Mouse (Mus musculus) limb, embryonic 11.5 days (tissue): ENCODE data around the gene Parg. TPM values are rescaled to one million over a fixed set of nuclear protein-coding genes. Genes with fewer than 3 reads are reported as not detected.

Source experiments
- ATAC-seq: fragments of 200-750 bp; cut with Nextera tagmentation; 2 replicates; pipeline ENCODE4 v1.8.0; 2017; ENCODE audit warnings: low read depth; ENCODE audit not compliant: insufficient number of reproducible peaks, low FRiP score, low TSS enrichment
- DNase-seq: peaks from one replicate; pipeline ENCODE4 v3.0.0-alpha.2; 2015; ENCODE audit warnings: low spot score
- H3K27ac ChIP-seq: fragments of 300-500 bp; sonication (generic); replicated peaks from 2 replicates; pipeline ENCODE4 v1.5.1; 2014; ENCODE audit warnings: low read depth, mild to moderate bottlenecking, low read length
- H3K27me3 ChIP-seq: fragments of 300-500 bp; sonication (generic); 2 replicates; pipeline ENCODE4 v1.6.1; 2014; ENCODE audit warnings: mild to moderate bottlenecking, low read length, mixed read lengths; ENCODE audit not compliant: control insufficient read depth, insufficient read depth
- H3K36me3 ChIP-seq: fragments of 300-500 bp; sonication (generic); 2 replicates; pipeline ENCODE4 v1.6.1; 2014; ENCODE audit warnings: mild to moderate bottlenecking, low read length, moderate library complexity, mixed read lengths; ENCODE audit not compliant: control insufficient read depth, insufficient read depth
- H3K4me1 ChIP-seq: fragments of 300-500 bp; sonication (generic); 2 replicates; pipeline ENCODE4 v1.6.1; 2014; ENCODE audit warnings: low read length, mixed read lengths; ENCODE audit not compliant: control insufficient read depth, insufficient read depth
- H3K4me2 ChIP-seq: fragments of 300-500 bp; sonication (generic); 2 replicates; pipeline ENCODE4 v1.6.1; 2014; ENCODE audit warnings: low read depth, mild to moderate bottlenecking, moderate library complexity; ENCODE audit not compliant: severe bottlenecking
- H3K4me3 ChIP-seq: fragments of 300-500 bp; sonication (generic); 2 replicates; pipeline ENCODE4 v1.5.1; 2014; ENCODE audit warnings: low read depth, low read length
- H3K9ac ChIP-seq: fragments of 300-500 bp; sonication (generic); 2 replicates; pipeline ENCODE4 v1.6.1; 2014; ENCODE audit warnings: mild to moderate bottlenecking, low read length
- H3K9me3 ChIP-seq: fragments of 300-500 bp; sonication (generic); 2 replicates; pipeline ENCODE4 v1.6.1; 2016; ENCODE audit warnings: low read length; ENCODE audit not compliant: control insufficient read depth
- WGBS: fragments of 180-500 bp; shearing (Covaris S2); extraction: QIAGEN DNeasy Blood & Tissue Kit; methylation state at CpG from one replicate; pipeline ENCODE4 v1.1.7; 2014; 5-methylcytosine and 5-hydroxymethylcytosine counted together
- polyA plus RNA-seq: library from polyadenylated mRNA; unstranded; fragments of >200 nt; fragmentation: Nextera tagmentation; extraction: Ambion mirVana; gene quantifications from 2 replicates; pipeline ENCODE4 v1.2.1, GENCODE M21; 2014

The Parg gene
- polyA plus RNA-seq, 1 experiment from 2014 or later = 62.4 TPM

DNA sequence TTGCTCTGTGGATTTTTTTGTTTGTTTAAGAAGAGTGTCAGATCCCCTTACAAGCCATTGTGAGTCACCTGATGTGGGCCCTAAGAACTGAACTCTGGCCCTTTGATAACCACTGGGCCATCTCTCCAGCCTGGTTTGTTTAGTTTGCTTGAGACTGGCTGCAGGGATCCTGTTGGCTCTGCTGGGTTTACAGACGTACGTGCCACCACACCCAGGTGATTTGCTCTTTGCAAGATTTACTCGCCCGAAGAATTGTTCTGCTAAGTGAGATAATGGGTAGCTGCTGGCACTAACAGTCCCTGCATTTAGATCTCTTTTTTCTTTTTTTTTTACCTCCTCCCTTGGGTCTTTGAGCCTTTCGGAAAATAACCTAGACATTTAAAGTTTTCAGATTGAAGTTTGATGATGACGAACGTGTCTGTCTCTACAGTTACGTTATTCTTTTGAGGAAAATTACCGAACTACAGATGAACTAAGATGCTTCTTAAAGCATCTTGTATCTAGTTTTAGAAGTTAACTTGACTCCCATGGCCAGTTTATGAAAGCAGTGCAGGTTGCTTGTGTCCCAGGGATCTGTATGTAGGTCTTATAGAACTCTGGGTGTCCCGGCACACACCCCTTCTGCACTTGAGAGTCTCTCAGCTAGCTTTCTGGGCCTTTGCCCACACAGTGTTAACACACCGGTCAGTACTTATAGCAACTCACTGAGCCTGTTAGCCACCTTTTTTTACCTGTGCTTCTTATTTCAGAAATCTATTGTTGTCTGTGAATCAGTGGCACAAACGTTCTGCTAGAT is 40.5 kb upstream of the Parg start:
- 87% methylated on average over 12 of the region's 12 CpGs for WGBS
- DNase-seq (no peak), ATAC-seq (no peak)
- peak overlapping the region; percentile 92; the same call in 1 of the 2 replicates for H3K4me2 ChIP-seq
- no peaks in the 10 kb centered on the region for H3K36me3 ChIP-seq
- no peak overlapping the region for H3K27ac ChIP-seq
- peak overlapping the region; percentile 66 for H3K4me3 ChIP-seq
- H3K4me1 ChIP-seq = peaks cover 6% of the 10 kb centered on the region
- H3K9ac ChIP-seq = no peak overlapping the region
- no peaks in the 10 kb centered on the region for H3K9me3 ChIP-seq
- H3K27me3 ChIP-seq = no peaks in the 10 kb centered on the region

DNA sequence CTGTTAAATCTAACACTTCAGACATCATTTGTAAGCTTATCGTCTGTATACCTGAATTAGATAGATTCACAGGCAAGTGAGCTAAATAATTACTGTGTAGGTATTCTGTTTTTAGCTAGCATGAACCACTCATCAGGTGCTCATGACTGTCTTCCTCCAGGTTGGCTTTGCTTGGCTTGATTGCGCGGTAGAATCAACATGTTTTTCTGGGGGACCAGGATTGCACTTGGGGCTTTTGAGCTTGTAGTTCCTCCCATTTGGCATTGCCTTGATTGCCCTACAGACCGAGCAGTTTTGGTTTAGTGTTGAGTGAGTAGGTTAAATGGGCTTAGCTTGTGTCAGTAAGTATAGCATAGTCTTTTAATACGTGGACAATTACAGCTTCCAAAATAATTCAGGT is 39.5 kb upstream of the Parg start:
- H3K4me1 ChIP-seq = peaks cover 6% of the 10 kb centered on the region
- 90% methylated on average over 5 of the region's 5 CpGs for WGBS
- no peak for DNase-seq
- no peaks in the 10 kb centered on the region for H3K27me3 ChIP-seq
- no peak for ATAC-seq
- no peak overlapping the region for H3K4me3 ChIP-seq
- no peak overlapping the region for H3K4me2 ChIP-seq
- no peaks in the 10 kb centered on the region for H3K9me3 ChIP-seq
- no peaks in the 10 kb centered on the region for H3K36me3 ChIP-seq
- no peak overlapping the region for H3K9ac ChIP-seq
- no peak overlapping the region for H3K27ac ChIP-seq

DNA sequence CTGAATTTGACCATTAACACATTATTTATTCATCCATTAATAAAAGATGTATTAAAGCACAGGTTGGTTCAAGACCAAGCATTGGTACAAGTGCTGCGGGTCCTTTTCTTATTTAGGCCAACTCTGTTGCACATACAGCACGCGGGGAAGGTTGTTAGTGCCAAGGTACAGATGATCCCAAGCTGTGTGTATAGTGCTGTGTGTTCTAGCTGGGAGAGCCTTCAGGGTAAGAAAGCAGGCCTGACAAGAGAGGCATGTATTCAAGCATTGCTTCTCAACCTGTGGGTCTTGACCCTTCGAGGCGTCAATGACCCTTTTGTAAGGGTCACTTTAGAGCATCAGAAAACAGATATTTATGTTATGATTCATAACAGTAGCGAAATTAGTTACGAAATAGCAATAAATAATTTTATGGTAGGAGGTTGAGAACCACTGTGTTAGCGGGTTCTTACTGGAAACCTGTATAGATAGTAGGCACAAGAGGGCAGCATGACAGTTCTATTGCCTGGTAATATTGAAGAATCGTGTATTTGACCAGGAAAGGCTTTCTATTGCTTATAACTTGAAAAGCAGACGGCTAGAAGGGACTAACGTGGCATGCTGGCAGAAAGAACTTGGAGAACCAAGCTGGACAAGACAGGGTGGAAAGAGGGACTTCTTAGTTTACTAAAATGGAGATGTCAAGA is 38.4 kb upstream of the Parg start:
- Histone ChIP-seq H3K27me3 (no peaks in the 10 kb centered on the region), H3K4me1 (peaks cover 6% of the 10 kb centered on the region), H3K9me3 (no peaks in the 10 kb centered on the region), H3K9ac (no peak overlapping the region), H3K27ac (no peak overlapping the region), H3K4me2 (no peak overlapping the region), H3K4me3 (no peak overlapping the region), H3K36me3 (no peaks in the 10 kb centered on the region)
- DNase-seq = no peak
- ATAC-seq = no peak
- WGBS = 89% methylated on average over 11 of the region's 11 CpGs

DNA sequence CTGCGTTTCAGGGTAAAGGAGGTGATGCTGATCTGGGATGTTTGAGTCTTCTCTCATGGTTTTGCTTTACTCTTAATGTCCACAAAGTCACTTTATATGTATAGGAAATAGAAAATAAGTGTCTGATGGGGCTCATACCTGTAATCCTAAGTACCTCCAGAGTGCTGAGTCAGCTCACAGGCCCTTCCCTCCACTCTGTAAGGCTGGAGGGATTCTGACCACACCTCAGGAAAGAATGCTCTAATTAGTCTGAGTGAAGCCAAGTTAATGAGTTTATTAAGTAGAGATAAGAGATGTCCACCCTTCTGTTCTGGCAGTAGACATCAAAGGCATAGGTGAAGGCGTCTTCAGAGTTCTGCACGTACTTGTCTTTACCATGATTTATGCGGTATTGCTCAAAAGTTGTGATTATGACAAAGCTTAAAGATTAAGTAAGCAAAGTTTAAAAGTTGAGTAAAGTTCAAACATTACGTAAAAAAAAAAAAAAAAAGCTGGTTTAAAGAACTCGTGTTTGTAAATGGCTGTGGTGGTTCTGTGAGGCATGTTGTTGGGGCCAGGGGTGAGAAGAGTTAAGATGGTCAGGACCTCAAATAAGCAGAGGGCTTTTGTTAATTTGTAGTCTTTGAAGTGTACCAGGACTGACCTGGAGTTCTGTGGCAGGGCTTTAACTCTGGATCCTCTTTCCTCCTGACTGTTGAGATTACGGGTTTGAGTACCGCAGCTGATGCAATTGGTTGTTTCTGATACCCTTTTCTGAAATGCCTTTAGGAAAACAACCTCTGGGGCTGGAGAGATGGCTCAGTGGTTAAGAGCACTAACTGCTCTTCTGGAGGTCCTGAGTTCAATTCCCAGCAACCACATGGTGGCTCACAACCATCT is 37.3 kb upstream of the Parg start:
- DNase-seq (no peak), ATAC-seq (no peak)
- H3K4me3 ChIP-seq = no peak overlapping the region
- H3K4me1 ChIP-seq = peaks cover 6% of the 10 kb centered on the region
- H3K9me3 ChIP-seq = no peaks in the 10 kb centered on the region
- H3K27me3 ChIP-seq = no peaks in the 10 kb centered on the region
- H3K4me2 ChIP-seq = no peak overlapping the region
- 51% methylated on average over 8 of the region's 8 CpGs for WGBS
- H3K36me3 ChIP-seq = no peaks in the 10 kb centered on the region
- H3K27ac ChIP-seq = no peak overlapping the region
- no peak overlapping the region for H3K9ac ChIP-seq

DNA sequence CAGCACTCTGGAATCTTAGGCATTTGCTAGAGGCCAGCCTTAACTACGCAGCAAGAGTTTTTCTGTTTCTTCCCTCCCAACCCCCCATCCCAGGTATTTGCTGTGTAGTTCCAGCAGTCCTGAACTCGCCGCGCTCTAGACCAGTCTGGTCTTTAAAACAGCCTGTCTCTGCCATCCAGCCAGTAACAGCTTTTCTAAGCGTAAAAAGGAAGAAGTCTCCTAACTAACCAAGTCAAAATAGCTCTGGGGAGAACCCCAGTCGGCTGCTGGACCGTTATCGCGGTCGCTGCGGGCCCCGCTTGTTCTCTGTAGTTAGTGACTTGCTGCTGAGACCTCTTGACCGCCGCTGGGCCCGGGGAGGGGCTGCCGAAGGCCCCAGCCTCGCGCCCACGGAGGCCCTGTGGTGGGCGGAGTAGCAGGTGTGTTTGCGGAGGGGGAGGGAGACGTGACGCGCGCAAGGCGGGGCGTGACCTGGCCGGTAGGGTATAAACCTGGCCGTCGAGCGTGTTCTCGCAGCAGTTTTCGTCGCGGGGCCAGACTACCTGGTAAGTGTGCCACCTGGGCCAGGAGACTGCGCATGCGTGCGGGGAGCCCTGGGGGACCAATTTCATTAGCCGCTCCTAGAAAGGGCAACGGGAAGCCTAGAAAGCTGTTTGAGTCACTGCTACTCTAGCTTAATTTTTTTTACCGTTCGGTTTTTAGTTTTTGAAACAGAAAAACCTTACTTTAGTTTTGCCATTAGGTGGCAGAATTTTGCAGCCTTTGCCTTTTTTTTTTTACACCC is 36.3 kb upstream of the Parg start:
- H3K36me3 ChIP-seq = no peaks in the 10 kb centered on the region
- H3K27me3 ChIP-seq = no peaks in the 10 kb centered on the region
- no peaks in the 10 kb centered on the region for H3K9me3 ChIP-seq
- H3K4me2 ChIP-seq = peak overlapping the region; percentile 86
- 1% methylated on average over 42 of the region's 42 CpGs for WGBS
- DNase-seq (peak; percentile 89), ATAC-seq (peak; percentile 68)
- H3K4me1 ChIP-seq = peaks cover 4% of the 10 kb centered on the region
- H3K27ac ChIP-seq = peak overlapping the region; percentile 23
- H3K4me3 ChIP-seq = peak overlapping the region; percentile 42
- peak overlapping the region; percentile 24 for H3K9ac ChIP-seq

DNA sequence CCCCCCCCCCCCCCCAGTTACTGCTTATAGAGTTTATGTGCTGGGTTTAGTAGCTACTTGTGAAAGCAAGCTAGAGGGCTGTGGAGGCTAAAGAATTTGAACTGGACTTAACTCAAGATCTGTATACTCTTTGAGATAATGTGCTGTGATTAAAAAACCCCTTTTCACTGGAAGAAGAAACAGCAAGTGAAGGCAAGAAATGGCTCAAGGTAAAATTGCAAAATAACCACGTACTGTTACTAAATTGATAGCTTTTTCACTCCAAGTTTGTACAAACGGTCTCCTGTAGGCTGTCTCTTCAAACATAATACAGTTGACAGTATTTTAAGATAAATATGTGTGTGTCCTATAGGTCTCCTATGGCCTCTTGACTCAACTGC is 35.7 kb upstream of the Parg start:
- Histone ChIP-seq H3K36me3 (no peaks in the 10 kb centered on the region), H3K4me3 (peak overlapping the region; percentile 42), H3K27me3 (no peaks in the 10 kb centered on the region), H3K4me1 (no peaks in the 10 kb centered on the region; the same call in 1 of the 2 replicates), H3K27ac (no peak overlapping the region), H3K9ac (no peak overlapping the region), H3K4me2 (peak overlapping the region; percentile 86), H3K9me3 (no peaks in the 10 kb centered on the region)
- DNase-seq (no peak), ATAC-seq (no peak)
- WGBS = 76% methylated on average over 2 of the region's 2 CpGs

DNA sequence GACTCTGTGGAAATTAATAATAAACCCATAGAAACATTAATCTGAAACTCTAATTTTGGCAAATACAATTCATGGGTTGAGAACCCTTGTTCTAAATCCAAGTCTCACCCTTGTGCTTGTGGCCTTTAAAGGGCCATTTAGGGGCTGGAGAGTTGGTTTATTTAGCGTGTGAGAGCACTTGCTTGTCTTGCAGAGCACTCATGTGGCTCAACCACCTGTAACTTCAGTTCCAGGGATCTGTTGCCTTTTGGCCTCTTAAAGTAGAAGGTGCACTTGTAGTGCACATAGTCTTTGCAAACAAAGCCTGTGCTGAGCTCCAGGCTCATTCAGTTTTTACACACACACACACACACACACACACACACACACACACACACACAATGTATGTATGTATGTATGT is 34.9 kb upstream of the Parg start:
- Histone ChIP-seq H3K9ac (no peak overlapping the region), H3K4me2 (no peak overlapping the region), H3K4me1 (no peaks in the 10 kb centered on the region), H3K4me3 (no peak overlapping the region), H3K27ac (no peak overlapping the region), H3K36me3 (no peaks in the 10 kb centered on the region), H3K9me3 (no peaks in the 10 kb centered on the region), H3K27me3 (no peaks in the 10 kb centered on the region)
- DNase-seq = no peak
- ATAC-seq = no peak
- 89% methylated on average over 1 of the region's 1 CpGs for WGBS

DNA sequence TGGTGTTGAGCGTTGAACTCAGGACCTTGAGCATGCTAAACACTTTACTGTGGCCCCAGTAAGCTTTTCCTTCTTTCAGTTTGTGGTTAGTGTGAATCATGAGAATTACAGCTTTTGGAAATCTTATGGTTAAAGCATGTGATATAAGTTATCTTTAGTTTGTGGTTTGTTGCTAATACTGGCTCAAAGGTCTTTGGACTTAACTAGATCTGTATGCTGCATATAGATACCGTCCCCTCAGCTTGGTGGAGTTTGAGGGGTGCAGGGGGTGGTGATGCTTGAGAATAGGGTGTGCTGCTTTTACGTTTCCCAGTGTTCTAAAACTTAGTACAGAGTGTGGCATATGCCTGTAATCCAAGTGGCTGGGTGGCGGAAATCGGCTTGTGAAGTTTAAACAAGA is 34.4 kb upstream of the Parg start:
- 93% methylated on average over 5 of the region's 5 CpGs for WGBS
- Histone ChIP-seq H3K4me2 (no peak overlapping the region), H3K9me3 (no peaks in the 10 kb centered on the region), H3K27ac (no peak overlapping the region), H3K36me3 (no peaks in the 10 kb centered on the region), H3K27me3 (no peaks in the 10 kb centered on the region), H3K4me1 (no peaks in the 10 kb centered on the region), H3K9ac (no peak overlapping the region), H3K4me3 (no peak overlapping the region)
- DNase-seq = no peak
- ATAC-seq = no peak
